Mouse (Mus musculus) MEL (cell line): ENCODE measurements around the gene Mon1a. TPM values are rescaled to one million over a fixed set of nuclear protein-coding genes. Genes with fewer than 3 reads are reported as not detected.

ENCODE experiments used
- DNase-seq: peaks from one replicate; pipeline ENCODE4 v3.0.0; 2011; ENCODE audit warnings: low read depth, low spot score
- H3K27ac ChIP-seq: 2 replicates; pipeline ENCODE4 v1.5.1; 2012; ENCODE audit warnings: low read depth, mild to moderate bottlenecking, control low read depth, low read length, moderate library complexity; ENCODE audit not compliant: control insufficient read depth
- H3K27me3 ChIP-seq, 2 experiments: fragments of 150-350 bp in 1 of 2; sonication (generic) in 1 of 2; 2 replicates each; pipeline ENCODE4 v1.6.1; 2012; ENCODE audit warnings: low read length in 2 of 2, mild to moderate bottlenecking in 2 of 2, improper control_type of control experiment in 1 of 2, moderate library complexity in 1 of 2; ENCODE audit not compliant: insufficient read depth in 2 of 2, control insufficient read depth in 1 of 2
- H3K36me3 ChIP-seq, 2 experiments: 2 replicates each; pipeline ENCODE4 v1.6.1; 2012 to 2014; ENCODE audit warnings: low read length in 2 of 2, improper control_type of control experiment in 1 of 2, inconsistent platforms in 1 of 2, mild to moderate bottlenecking in 1 of 2; ENCODE audit not compliant: insufficient read depth in 2 of 2, control insufficient read depth in 1 of 2
- H3K4me1 ChIP-seq, 2 experiments: fragments of 150-350 bp in 1 of 2; sonication (generic) in 1 of 2; 2 replicates each; pipeline ENCODE4 v1.6.1; 2012; ENCODE audit warnings: low read length in 2 of 2, improper control_type of control experiment in 1 of 2, mild to moderate bottlenecking in 1 of 2; ENCODE audit not compliant: insufficient read depth in 2 of 2, control insufficient read depth in 1 of 2
- H3K4me3 ChIP-seq, 2 experiments: fragments of 150-350 bp in 1 of 2; sonication (generic) in 1 of 2; 2 replicates each; pipeline ENCODE4 v1.5.1; 2012; ENCODE audit warnings: low read depth in 2 of 2, low read length in 2 of 2, mild to moderate bottlenecking in 2 of 2, moderate library complexity in 2 of 2, control low read depth in 1 of 2, improper control_type of control experiment in 1 of 2; ENCODE audit not compliant: control insufficient read depth in 1 of 2, insufficient read depth in 1 of 2
- H3K79me2 ChIP-seq: 2 replicates; pipeline ENCODE4 v1.6.1; 2012; ENCODE audit warnings: mild to moderate bottlenecking, low read length, moderate library complexity; ENCODE audit not compliant: control insufficient read depth, poor library complexity, insufficient read depth
- H3K9ac ChIP-seq: 2 replicates; pipeline ENCODE4 v1.6.1; 2012; ENCODE audit warnings: low read depth, mild to moderate bottlenecking, control low read depth, low read length, moderate library complexity; ENCODE audit not compliant: control insufficient read depth, poor library complexity, severe bottlenecking
- H3K9me3 ChIP-seq: fragments of 150-350 bp; sonication (generic); replicated peaks from 2 replicates; pipeline ENCODE4 v1.6.1; 2012; ENCODE audit warnings: mild to moderate bottlenecking, low read length, improper control_type of control experiment, moderate library complexity; ENCODE audit not compliant: insufficient read depth
- CHD1 ChIP-seq: IDR thresholded peaks from 2 replicates; pipeline ENCODE4 v1.6.1; 2012; ENCODE audit warnings: low read depth, mild to moderate bottlenecking, inconsistent platforms, low read length, improper control_type of control experiment
- CHD2 ChIP-seq: IDR thresholded peaks from 2 replicates; pipeline ENCODE4 v1.6.1; 2011; ENCODE audit warnings: low read length, improper control_type of control experiment
- CTCF ChIP-seq, 3 experiments: IDR thresholded peaks in 2 of 3; conservative IDR thresholded peaks in 1 of 3; 2 replicates each; pipeline ENCODE4 v1.5.1; 2011 to 2012; ENCODE audit warnings: low read length in 3 of 3, low read depth in 2 of 3, mild to moderate bottlenecking in 2 of 3, improper control_type of control experiment in 1 of 3, inconsistent platforms in 1 of 3, mixed read lengths in 1 of 3, moderate library complexity in 1 of 3; ENCODE audit not compliant: control insufficient read depth in 1 of 3, insufficient read depth in 1 of 3, poor library complexity in 1 of 3, severe bottlenecking in 1 of 3
- E2F4 ChIP-seq: IDR thresholded peaks from 2 replicates; pipeline ENCODE4 v1.6.1; 2011; ENCODE audit warnings: low read depth, low read length, improper control_type of control experiment, borderline replicate concordance
- EP300 ChIP-seq, 2 experiments: IDR thresholded peaks; 2 replicates each; pipeline ENCODE4 v1.6.1; 2011; ENCODE audit warnings: improper control_type of control experiment in 2 of 2, low read length in 2 of 2, low read depth in 1 of 2, mild to moderate bottlenecking in 1 of 2
- GABPA ChIP-seq: IDR thresholded peaks from 2 replicates; pipeline ENCODE4 v1.6.1; 2012; ENCODE audit warnings: low read depth, mild to moderate bottlenecking, inconsistent platforms, low read length, improper control_type of control experiment, moderate library complexity
- JUND ChIP-seq: IDR thresholded peaks from 2 replicates; pipeline ENCODE4 v1.6.1; 2011; ENCODE audit warnings: low read depth, mild to moderate bottlenecking, improper control_type of control experiment, low read length
- KAT2A ChIP-seq: conservative IDR thresholded peaks from 2 replicates; pipeline ENCODE4 v1.6.1; 2012; ENCODE audit warnings: low read depth, low read length, improper control_type of control experiment, inconsistent platforms
- MAFK ChIP-seq: IDR thresholded peaks from 2 replicates; pipeline ENCODE4 v1.6.1; 2011; ENCODE audit warnings: low read depth, mild to moderate bottlenecking, low read length, improper control_type of control experiment, borderline replicate concordance
- MAX ChIP-seq: IDR thresholded peaks from 2 replicates; pipeline ENCODE4 v1.6.1; 2011; ENCODE audit warnings: low read length, improper control_type of control experiment
- MXI1 ChIP-seq: IDR thresholded peaks from 2 replicates; pipeline ENCODE4 v1.6.1; 2011; ENCODE audit warnings: mild to moderate bottlenecking, low read depth, low read length, improper control_type of control experiment
- MYB ChIP-seq: IDR thresholded peaks from 2 replicates; pipeline ENCODE4 v1.6.1; 2011; ENCODE audit warnings: mild to moderate bottlenecking, low read depth, low read length, improper control_type of control experiment
- MYC ChIP-seq: IDR thresholded peaks from 2 replicates; pipeline ENCODE4 v1.6.1; 2011; ENCODE audit warnings: low read depth, mild to moderate bottlenecking, low read length, improper control_type of control experiment, moderate library complexity
- NELFE ChIP-seq: IDR thresholded peaks from 2 replicates; pipeline ENCODE4 v1.6.1; 2011; ENCODE audit warnings: low read depth, low read length, improper control_type of control experiment
- NRF1 ChIP-seq: IDR thresholded peaks from 2 replicates; pipeline ENCODE4 v1.6.1; 2014; ENCODE audit warnings: low read depth, mild to moderate bottlenecking, inconsistent platforms, low read length, improper control_type of control experiment, moderate library complexity; ENCODE audit not compliant: poor library complexity, insufficient read depth, severe bottlenecking
- POLR2A ChIP-seq, 2 experiments: IDR thresholded peaks; 2 replicates each; pipeline ENCODE4 v1.6.1; 2011 to 2012; ENCODE audit warnings: low read length in 2 of 2, mild to moderate bottlenecking in 2 of 2, control low read depth in 1 of 2, improper control_type of control experiment in 1 of 2, low read depth in 1 of 2, moderate library complexity in 1 of 2; ENCODE audit not compliant: control insufficient read depth in 1 of 2, insufficient read depth in 1 of 2, poor library complexity in 1 of 2
- RAD21 ChIP-seq: IDR thresholded peaks from 2 replicates; pipeline ENCODE4 v1.6.1; 2011; ENCODE audit warnings: mild to moderate bottlenecking, low read depth, low read length, improper control_type of control experiment
- RCOR1 ChIP-seq: IDR thresholded peaks from 2 replicates; pipeline ENCODE4 v1.6.1; 2012; ENCODE audit warnings: low read depth, mild to moderate bottlenecking, inconsistent platforms, low read length, improper control_type of control experiment
- TCF12 ChIP-seq: IDR thresholded peaks from 2 replicates; pipeline ENCODE4 v1.6.1; 2014; ENCODE audit warnings: low read depth, mild to moderate bottlenecking, inconsistent platforms, low read length, improper control_type of control experiment, moderate library complexity
- ZC3H11A ChIP-seq: IDR thresholded peaks from 2 replicates; pipeline ENCODE4 v1.6.1; 2012; ENCODE audit warnings: low read depth, mild to moderate bottlenecking, inconsistent platforms, low read length, improper control_type of control experiment
- ZKSCAN1 ChIP-seq: IDR thresholded peaks from 2 replicates; pipeline ENCODE4 v1.6.1; 2012; ENCODE audit warnings: low read depth, mild to moderate bottlenecking, inconsistent platforms, low read length, improper control_type of control experiment, moderate library complexity
- ZMIZ1 ChIP-seq: IDR thresholded peaks from 2 replicates; pipeline ENCODE4 v1.6.1; 2012; ENCODE audit warnings: low read depth, mild to moderate bottlenecking, inconsistent platforms, low read length, improper control_type of control experiment, moderate library complexity
- ZNF384 ChIP-seq: IDR thresholded peaks from 2 replicates; pipeline ENCODE4 v1.6.1; 2012; ENCODE audit warnings: low read depth, mild to moderate bottlenecking, inconsistent platforms, low read length, improper control_type of control experiment
- polyA plus RNA-seq, 2 experiments: library from polyadenylated mRNA; stranded (reverse) in 1 of 2; unstranded in 1 of 2; fragments of >175 nt in 1 of 2; fragments of >200 nt in 1 of 2; gene quantifications; 2 replicates each; pipeline versions ENCODE4 v1.2.1 to v1.2.4; 2012; ENCODE audit warnings: low replicate concordance in 2 of 2, low read depth in 1 of 2; ENCODE audit not compliant: insufficient read length in 2 of 2, insufficient read depth in 1 of 2, missing spikeins in 1 of 2
- total RNA-seq: library from RNA; depleted of rRNA; stranded (reverse); fragments of 300-350 nt; gene quantifications from 2 replicates; pipeline ENCODE4 v1.2.3, GENCODE M21; 2012

The Mon1a gene
- total and polyA plus RNA-seq, 3 experiments, result 11.5 to 13.5 TPM; not detected in 1

GRCm38 (mm10) chr9:107887804-107888266 is at the start of gene Mon1a (continued):
- TF ChIP-seq EP300 (IDR thresholded peaks at IDR 0.05; ENCODE audit: low read depth in 1 of 2, low read length in 2 of 2) (peak in 1 of 2 experiments; percentile 33; a peak in 2 of 4 replicates), TCF12 (0 out of 2 replicates have a peak, but pooled peaks have one; percentile 49), ZMIZ1 (peak; percentile 29; the same call in 1 of the 2 replicates)

GRCm38 (mm10) chr9:107838869-107839268 is 49.1 kb upstream of the Mon1a start:
- H3K79me2 ChIP-seq, result no peaks in the 10 kb centered on the region
- H3K27ac ChIP-seq, result no peak overlapping the region
- H3K9me3 ChIP-seq, result no peaks in the 10 kb centered on the region
- peaks cover 0 to 28% of the 10 kb centered on the region in 2 experiments; a peak in 3 of 4 replicates for H3K36me3 ChIP-seq
- no peak overlapping the region for H3K4me3 ChIP-seq
- no peak for TF ChIP-seq RAD21
- no peak for TF ChIP-seq CTCF (IDR thresholded peaks at IDR 0.05 in 2 of 3, conservative IDR thresholded peaks at IDR 0.05 in 1 of 3; ENCODE audit: control insufficient read depth in 1 of 3, insufficient read depth in 1 of 3, low read depth in 2 of 3, low read length in 3 of 3, poor library complexity in 1 of 3, severe bottlenecking in 1 of 3)
- no peak for TF ChIP-seq MAX
- no peak for TF ChIP-seq ZC3H11A
- no peak for TF ChIP-seq CHD2
- no peak for TF ChIP-seq NRF1
- no peak for TF ChIP-seq CHD1
- TF ChIP-seq E2F4, result no peak
- no peak for TF ChIP-seq EP300 (IDR thresholded peaks at IDR 0.05; ENCODE audit: low read depth in 1 of 2, low read length in 2 of 2)
- no peak for TF ChIP-seq TCF12
- no peak for TF ChIP-seq KAT2A
- no peak for TF ChIP-seq JUND
- TF ChIP-seq MYC, result no peak
- no peak for TF ChIP-seq GABPA
- no peak for TF ChIP-seq POLR2A (IDR thresholded peaks at IDR 0.05; ENCODE audit: control insufficient read depth in 1 of 2, insufficient read depth in 1 of 2, low read depth in 1 of 2, low read length in 2 of 2, poor library complexity in 1 of 2)
- TF ChIP-seq MXI1, result no peak
- TF ChIP-seq MAFK, result no peak
- no peaks in the 10 kb centered on the region for H3K27me3 ChIP-seq
- H3K4me1 ChIP-seq, result no peaks in the 10 kb centered on the region
- no peak for DNase-seq
- H3K9ac ChIP-seq, result no peak overlapping the region

- H3K9ac ChIP-seq, result no peak overlapping the region
- DNase-seq, result no peak
- H3K9me3 ChIP-seq, result no peaks in the 10 kb centered on the region
- TF ChIP-seq POLR2A (IDR thresholded peaks at IDR 0.05; ENCODE audit: control insufficient read depth in 1 of 2, insufficient read depth in 1 of 2, low read depth in 1 of 2, low read length in 2 of 2, poor library complexity in 1 of 2), result no peak
- TF ChIP-seq ZKSCAN1, result peak; percentile 68; the same call in 1 of the 2 replicates
- no peak for TF ChIP-seq RCOR1
- no peak for TF ChIP-seq NELFE
- TF ChIP-seq NRF1, result no peak
- no peak for TF ChIP-seq MAX
- TF ChIP-seq GABPA, result no peak
- TF ChIP-seq MYB, result no peak
- TF ChIP-seq ZNF384, result peak; percentile 29; the same call in 1 of the 2 replicates
- H3K27me3 ChIP-seq, result no peaks in the 10 kb centered on the region
- no peaks in the 10 kb centered on the region for H3K4me1 ChIP-seq
- H3K27ac ChIP-seq, result no peak overlapping the region
- H3K4me3 ChIP-seq, result no peak overlapping the region
- no peaks in the 10 kb centered on the region for H3K79me2 ChIP-seq
- H3K36me3 ChIP-seq, result peaks cover 0 to 41% of the 10 kb centered on the region in 2 experiments; a peak in 2 of 4 replicates
These were observed 45.2 kb upstream of the Mon1a start for GRCm38 (mm10) chr9:107842709-107843108.
